Mouse (Mus musculus): Measurements from ENCODE around the gene Lrmda.

The Lrmda gene

GRCm38 (mm10) chr14:22589503-22590215, 570.1 kb downstream of the Lrmda start:
- DNase-seq (ENCODE audit: low spot score) = no peak

DNA sequence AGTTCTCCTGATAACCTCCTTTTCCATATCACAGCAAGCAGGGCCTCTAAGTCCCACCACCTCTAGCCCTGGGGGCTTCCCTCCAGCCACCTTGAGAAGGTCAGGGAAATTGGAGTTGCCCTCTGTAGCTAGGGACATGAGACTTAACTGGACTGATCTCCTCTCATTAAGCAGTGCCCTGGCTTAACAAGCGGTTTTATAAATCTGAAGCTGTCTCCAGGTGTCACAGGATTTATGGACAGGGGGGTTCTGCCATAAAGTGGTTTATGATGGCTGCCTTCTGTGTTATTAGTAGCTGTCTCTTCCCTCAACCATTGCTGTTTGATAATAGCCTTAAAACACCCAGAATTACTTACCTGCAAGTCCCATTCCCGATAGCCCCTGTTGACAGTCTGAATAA, 571.7 kb downstream of the Lrmda start:
- no peak for DNase-seq (ENCODE audit: low spot score)

GRCm38 (mm10) chr14:22597508-22597907, 578.0 kb downstream of the Lrmda start:
- DNase-seq (ENCODE audit: low spot score) = no peak

- DNase-seq (ENCODE audit: low spot score) = no peak
Measured at GRCm38 (mm10) chr14:22598638-22599037, 579.1 kb downstream of the Lrmda start.

- DNase-seq (ENCODE audit: low spot score) = no peak
Measured at GRCm38 (mm10) chr14:22600166-22600565, 580.7 kb downstream of the Lrmda start.

GRCm38 (mm10) chr14:22602308-22602707, 582.8 kb downstream of the Lrmda start:
- no peak for DNase-seq (ENCODE audit: low spot score)

- DNase-seq (ENCODE audit: low spot score) = no peak
Measured at GRCm38 (mm10) chr14:22608599-22608998, 589.1 kb downstream of the Lrmda start.

DNA sequence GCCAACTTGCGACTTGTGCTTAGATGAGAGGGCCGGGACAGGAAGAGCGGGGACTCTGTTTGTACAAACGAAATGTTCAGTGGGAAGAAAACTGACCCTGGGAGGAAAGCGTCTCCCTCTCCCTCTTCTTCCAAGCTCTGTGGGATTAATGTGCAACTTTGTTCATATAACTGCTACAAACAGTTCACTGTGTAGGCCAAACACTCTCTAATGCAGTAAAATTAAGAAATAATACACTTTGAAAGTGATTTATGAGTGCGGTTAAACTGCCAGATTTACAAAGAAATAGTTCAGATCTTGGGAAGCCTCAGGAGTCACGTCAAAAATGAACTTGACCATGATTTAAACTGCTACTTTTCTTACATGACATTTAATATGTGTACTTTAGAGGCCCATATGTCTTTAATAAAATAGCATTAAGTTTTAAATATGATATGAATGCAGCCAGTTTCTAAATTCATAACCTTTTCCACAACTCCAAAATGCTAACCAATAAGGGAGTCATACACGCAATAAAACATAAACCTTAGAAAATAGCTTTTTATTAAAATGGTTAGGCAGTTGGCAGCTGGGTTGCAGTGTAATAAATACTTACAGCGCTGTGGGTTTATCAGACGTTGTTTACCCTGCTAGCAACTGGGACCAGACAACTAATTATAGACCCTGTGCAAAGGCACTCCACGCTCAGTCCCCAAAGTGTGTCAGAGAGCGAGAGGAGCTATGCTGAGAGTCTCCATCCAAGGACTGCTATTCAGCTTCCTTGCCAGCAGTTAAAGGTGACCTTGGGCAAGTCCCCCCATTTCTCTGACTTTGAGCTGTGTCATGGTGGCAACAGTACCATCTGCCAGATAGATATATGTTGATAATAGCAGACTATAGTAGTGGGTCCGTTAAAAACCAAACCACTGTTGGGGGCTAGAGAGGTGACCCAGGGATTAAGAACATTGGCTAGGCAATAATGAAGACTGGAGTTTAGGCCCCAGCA, 590.0 kb downstream of the Lrmda start:
- no peak for DNase-seq (ENCODE audit: low spot score)

DNA sequence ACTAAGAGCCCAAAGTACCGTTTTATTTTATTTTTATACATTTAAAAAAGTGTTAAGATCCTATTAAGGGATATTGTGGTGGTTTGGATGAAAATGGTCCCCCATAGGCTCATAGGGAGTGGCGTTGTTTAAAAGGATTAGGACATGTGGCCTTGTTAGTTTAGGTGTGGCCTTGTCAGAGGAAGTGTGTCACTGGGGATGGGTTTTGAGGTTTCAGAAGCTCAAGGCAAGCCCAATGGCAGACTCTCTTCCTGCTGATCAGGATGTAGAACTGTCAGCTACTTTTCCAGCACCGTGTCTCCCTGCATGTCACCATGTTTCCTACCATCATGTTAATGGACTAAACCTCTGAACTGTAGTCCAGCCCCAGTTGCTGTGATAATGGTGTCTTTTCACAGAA, 591.5 kb downstream of the Lrmda start:
- DNase-seq (ENCODE audit: low spot score) = no peak

- DNase-seq (ENCODE audit: low spot score) = no peak
Measured at GRCm38 (mm10) chr14:22620191-22620590, 600.7 kb downstream of the Lrmda start.

DNA sequence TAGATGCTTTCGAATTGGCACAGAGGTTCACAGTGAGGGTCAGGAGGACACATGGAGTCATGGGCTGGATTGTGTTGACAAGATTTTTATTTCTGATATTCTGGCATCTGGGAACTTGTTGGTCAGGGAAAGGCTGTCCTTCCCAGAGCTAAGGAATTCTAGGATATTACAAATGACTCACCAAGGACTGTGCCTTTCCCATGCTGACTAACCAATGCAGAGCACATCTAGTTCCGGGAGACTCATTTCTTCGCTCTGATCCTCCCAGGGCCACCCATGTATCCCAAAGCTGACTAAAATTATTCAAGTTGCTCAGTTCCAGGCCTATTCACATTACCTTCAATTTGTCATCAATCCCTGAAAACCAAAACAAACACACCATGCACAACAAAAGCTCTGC, 602.4 kb downstream of the Lrmda start:
- DNase-seq (ENCODE audit: low spot score) = no peak

GRCm38 (mm10) chr14:22627105-22627829, 607.8 kb downstream of the Lrmda start:
- DNase-seq (ENCODE audit: low spot score) = no peak

DNA sequence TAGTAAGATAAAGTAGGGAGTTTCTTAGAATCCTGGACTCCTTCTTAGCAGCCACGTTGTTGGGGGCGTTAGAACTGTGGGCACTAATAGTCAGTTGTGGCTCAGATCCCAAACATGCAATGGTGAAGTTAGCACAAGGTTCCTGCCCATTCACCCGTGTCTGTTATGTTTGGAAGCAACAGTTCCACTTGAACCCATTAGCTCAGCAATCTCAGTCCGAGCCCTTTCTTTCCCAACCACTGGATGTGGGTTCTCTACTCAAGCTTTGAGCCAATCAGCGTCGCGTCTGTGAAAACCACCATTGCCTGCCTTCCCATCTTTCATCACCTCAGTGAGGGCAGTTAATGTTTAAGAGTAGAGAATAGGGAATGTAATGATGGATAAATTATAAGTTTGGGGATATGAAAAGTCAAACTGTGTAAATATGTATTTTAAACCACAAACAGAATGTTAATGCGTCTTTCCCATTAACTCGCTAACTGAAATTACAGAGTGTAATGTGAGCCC, 610.9 kb downstream of the Lrmda start:
- no peak for DNase-seq (ENCODE audit: low spot score)

- DNase-seq (ENCODE audit: low spot score) = no peak
Measured at GRCm38 (mm10) chr14:22633612-22634011, 614.1 kb downstream of the Lrmda start.

- no peak for DNase-seq (ENCODE audit: low spot score)
Measured at GRCm38 (mm10) chr14:22643494-22643893, 624.0 kb downstream of the Lrmda start.

- DNase-seq (ENCODE audit: low spot score) = no peak
Measured at GRCm38 (mm10) chr14:22647879-22648611, 628.5 kb downstream of the Lrmda start.

- no peak for DNase-seq (ENCODE audit: low spot score)
Measured at GRCm38 (mm10) chr14:22649411-22649911, 629.9 kb downstream of the Lrmda start.

- DNase-seq (ENCODE audit: low spot score) = no peak
Measured at GRCm38 (mm10) chr14:22649985-22650984, 630.8 kb downstream of the Lrmda start.

DNA sequence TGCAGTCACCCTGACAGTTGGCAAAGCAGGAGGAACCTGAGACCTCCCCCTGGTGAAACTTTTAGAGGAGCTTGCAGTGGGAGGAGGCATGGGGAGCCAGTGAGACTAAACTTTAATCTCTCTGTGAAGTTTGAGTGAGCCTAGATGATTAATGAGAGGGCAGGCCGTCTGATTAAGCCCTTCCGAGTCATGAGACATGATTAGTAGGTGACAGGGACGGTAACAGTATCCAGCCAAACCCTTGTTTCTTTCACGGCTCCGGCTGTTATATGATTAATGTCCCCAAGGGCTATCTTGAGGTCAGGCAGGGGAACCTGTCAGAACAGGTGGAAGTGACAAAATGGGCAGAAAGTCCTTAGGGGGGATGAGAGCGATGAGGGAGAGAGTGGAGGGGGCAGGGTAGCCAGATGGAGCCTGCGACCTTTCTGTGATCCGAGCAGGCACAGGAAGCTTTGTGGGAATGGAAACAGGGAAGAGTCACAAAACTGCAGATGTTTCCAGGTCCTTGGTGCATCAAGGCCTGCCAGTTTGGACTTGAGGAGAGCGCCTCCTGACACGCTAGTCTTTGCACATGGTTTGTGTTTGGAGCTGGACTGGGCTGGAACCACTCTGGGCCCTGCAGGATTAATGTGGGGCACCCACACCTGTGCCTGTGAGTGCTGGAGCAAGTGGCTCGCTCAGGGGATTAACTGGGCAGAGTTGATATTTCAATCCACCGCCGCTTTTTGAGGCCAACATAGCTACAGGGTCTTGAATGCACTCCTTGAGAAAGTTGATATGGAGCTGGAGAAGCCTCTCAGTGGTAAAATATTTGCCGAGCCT, 631.8 kb downstream of the Lrmda start:
- no peak for DNase-seq (ENCODE audit: low spot score)

Measured in ovary, postnatal 14 days (tissue).